Mouse (Mus musculus) brown adipose tissue, adult 24 weeks (tissue): ENCODE measurements around the gene Akt2. TPM values are rescaled to one million over a fixed set of nuclear protein-coding genes. Genes with fewer than 3 reads are reported as not detected.
"Not testable (repeated sequence)": the region's sequence is repeated elsewhere in the genome, so short reads cannot be mapped to it uniquely, and the experiment has no call there.

Experiments
- H3K27ac ChIP-seq: fragments of 200-500 bp; replicated peaks from 2 replicates; pipeline ENCODE4 v1.5.1; 2012; ENCODE audit warnings: low read depth, mild to moderate bottlenecking, low read length
- H3K4me1 ChIP-seq: fragments of 200-500 bp; 2 replicates; pipeline ENCODE4 v1.6.1; 2012; ENCODE audit warnings: low read length, mixed read lengths; ENCODE audit not compliant: control insufficient read depth, insufficient read depth, insufficient read length
- H3K4me3 ChIP-seq: fragments of 200-500 bp; 2 replicates; pipeline ENCODE4 v1.5.1; 2012; ENCODE audit warnings: low read depth, mild to moderate bottlenecking, low read length, moderate library complexity; ENCODE audit not compliant: insufficient read depth
- polyA plus RNA-seq: library from polyadenylated mRNA; stranded (reverse); fragments of >200 nt; gene quantifications from 2 replicates; pipeline ENCODE4 v1.2.4, GENCODE M21; 2012; ENCODE audit not compliant: missing spikeins, insufficient read depth, insufficient read length

Gene Akt2
- polyA plus RNA-seq, 1 experiment = 321 TPM

- H3K27ac ChIP-seq = peak overlapping the region; percentile 12; the same call in 1 of the 2 replicates
- H3K4me3 ChIP-seq = no peak overlapping the region
- H3K4me1 ChIP-seq = peaks cover 5% of the 10 kb centered on the region; the same call in 1 of the 2 replicates
These were observed 30.9 kb downstream of the Akt2 start for GRCm38 (mm10) chr7:27622234-27622633.

GRCm38 (mm10) chr7:27624967-27625366, 33.6 kb downstream of the Akt2 start:
- H3K4me1 ChIP-seq = peaks cover 10% of the 10 kb centered on the region; the same call in 1 of the 2 replicates
- H3K27ac ChIP-seq = peak overlapping the region; percentile 99

DNA sequence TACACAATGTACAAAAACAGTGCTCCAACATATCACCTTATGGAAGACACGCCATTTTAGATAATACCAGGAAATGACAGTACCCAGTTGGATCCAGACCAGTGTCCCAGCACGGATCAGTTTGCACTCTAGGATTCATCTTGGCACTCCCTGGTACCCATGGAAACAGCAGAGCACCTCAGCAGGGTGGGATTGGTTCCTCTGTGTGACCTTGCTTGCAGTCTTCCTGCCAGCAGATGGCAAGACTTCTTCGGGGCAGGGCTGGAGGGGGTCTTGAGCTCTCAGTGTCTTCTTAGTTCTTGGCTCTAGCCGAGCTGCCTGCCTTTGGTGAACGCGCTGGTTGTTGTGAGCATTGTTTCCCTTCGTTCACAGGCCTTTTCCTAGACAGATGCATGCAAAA, 36.4 kb downstream of the Akt2 start:
- H3K4me3 ChIP-seq = no peak overlapping the region
- H3K27ac ChIP-seq = peak overlapping the region; percentile 15
- H3K4me1 ChIP-seq = peaks cover 7% of the 10 kb centered on the region; the same call in 1 of the 2 replicates

More at GRCm38 (mm10) chr7:27624967-27625366, 33.6 kb downstream of the Akt2 start:
- no peak overlapping the region for H3K4me3 ChIP-seq

DNA sequence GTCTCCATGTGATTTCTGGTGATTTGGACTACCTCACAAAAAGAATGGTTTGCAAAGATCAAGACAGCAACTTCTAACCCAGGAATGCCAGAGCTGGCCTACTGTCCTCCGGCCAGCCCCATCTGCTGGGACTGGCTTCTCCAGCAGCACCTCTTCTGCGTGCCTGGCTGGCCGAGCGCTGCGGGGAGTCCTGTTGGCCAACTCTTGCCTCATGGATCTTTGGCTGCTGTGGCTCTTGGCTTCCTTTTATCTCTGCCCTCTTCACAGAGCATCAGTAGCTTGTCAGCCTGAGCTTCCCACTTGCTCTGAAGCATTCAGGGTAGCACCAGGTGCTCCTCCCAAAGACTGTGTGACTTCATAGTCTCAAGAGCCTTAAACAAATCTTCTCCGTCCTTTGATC, 36.8 kb downstream of the Akt2 start:
- Histone ChIP-seq H3K4me1 (peaks cover 7% of the 10 kb centered on the region; the same call in 1 of the 2 replicates), H3K4me3 (no peak overlapping the region), H3K27ac (peak overlapping the region; percentile 15)

DNA sequence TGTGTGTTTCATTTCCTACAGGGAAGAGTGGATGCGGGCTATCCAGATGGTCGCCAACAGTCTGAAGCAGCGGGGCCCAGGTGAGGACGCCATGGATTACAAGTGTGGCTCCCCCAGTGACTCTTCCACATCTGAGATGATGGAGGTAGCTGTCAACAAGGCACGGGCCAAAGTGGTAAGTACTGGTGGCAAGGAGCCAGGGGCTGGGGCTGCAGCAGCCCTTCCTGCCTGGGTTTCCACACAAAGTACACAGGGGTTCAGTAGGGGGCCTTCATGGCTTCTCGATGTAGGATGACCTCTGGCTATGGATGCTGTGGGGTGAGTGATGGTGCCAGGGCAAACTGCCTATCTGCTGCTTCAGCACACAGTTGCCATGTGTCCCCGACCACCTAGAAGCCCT, 37.5 kb downstream of the Akt2 start:
- not testable (repeated sequence) for H3K4me1 ChIP-seq, H3K4me3 ChIP-seq, H3K27ac ChIP-seq

GRCm38 (mm10) chr7:27631439-27631838, 40.1 kb downstream of the Akt2 start:
- Histone ChIP-seq H3K4me1 (peaks cover 5% of the 10 kb centered on the region; the same call in 1 of the 2 replicates), H3K27ac (no peak overlapping the region)

DNA sequence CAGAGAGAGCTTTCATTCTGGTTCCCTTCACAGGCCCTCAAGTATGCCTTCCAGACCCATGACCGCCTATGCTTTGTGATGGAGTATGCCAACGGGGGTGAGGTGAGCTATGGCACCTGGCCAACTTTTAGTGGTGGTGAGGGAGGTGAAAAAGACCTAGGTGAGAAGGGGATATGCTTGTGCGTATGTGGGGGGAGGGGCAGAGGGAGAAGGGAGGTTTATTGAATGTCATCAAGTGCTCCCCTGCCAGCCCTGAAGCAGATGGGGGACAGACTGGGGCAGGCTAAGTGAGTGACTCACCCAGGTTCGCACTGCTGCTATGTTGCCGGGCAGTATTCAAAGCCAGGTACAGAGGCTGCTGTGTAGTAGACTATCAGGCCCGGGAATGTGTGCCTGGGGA, 41.8 kb downstream of the Akt2 start:
- H3K4me1 ChIP-seq = no peaks in the 10 kb centered on the region
- no peak overlapping the region for H3K4me3 ChIP-seq
- H3K27ac ChIP-seq = no peak overlapping the region

More at GRCm38 (mm10) chr7:27631439-27631838, 40.1 kb downstream of the Akt2 start:
- H3K4me3 ChIP-seq = no peak overlapping the region

GRCm38 (mm10) chr7:27634691-27635090, 43.3 kb downstream of the Akt2 start:
- Histone ChIP-seq H3K4me3 (no peak overlapping the region), H3K4me1 (no peaks in the 10 kb centered on the region), H3K27ac (no peak overlapping the region)

DNA sequence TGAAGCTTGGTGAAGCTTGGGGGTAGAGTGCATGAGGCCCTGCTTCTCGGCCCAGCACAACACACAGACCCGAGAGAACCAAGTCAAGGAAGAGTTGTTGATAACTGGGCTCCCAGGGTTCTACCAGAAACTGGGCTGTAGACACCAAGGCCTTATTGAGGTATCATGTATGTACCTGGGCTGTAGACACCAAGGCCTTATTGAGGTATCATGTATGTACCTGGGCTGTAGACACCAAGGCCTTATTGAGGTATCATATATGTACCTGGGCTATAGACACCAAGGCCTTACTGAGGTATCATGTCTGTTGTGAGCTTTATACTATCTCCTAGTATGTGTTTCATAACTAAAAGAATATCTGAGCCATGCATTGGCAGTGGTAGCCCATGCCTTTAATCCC, 43.7 kb downstream of the Akt2 start:
- not testable (repeated sequence) for H3K27ac ChIP-seq, H3K4me1 ChIP-seq, H3K4me3 ChIP-seq

DNA sequence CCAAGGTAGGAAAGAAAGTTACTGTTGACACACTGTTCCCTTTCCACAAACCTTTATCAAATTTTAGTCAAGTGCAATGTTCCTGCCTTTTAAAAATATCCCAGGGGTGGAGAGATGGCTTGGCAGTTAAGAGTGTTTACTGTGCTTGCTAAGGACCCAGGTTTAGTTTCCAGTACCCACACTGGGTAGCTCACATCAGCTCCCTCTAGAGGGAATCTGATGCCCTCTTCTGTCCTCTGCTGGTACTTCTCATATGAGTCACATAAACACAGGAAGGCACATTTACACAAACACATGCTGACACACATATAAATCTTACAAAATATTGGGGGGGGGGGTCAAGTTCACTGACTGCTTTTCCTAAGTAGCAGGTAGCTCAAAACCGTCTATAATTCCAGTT, 53.1 kb downstream of the Akt2 start:
- no peak overlapping the region for H3K4me3 ChIP-seq
- H3K27ac ChIP-seq = no peak overlapping the region
- no peaks in the 10 kb centered on the region for H3K4me1 ChIP-seq

DNA sequence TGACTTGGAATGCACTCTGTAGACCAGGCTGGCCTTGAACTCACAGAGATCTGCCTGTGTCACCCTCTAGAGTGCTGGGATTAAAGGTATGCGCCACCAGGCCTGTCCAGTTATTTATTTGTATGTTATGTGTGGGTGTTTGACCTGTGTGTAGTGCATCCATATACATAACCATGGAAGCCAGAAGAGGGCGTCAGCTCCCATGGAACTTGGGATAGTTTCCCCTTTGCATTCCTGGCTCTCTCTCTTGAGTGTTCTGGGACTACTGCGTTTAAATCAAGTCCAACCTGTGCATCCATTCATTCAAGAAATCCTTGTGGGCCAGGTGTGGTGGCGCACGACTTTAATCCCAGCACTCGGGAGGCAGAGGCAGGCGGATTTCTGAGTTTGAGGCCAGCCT, 55.2 kb downstream of the Akt2 start:
- H3K4me1 ChIP-seq = no peaks in the 10 kb centered on the region
- H3K4me3 ChIP-seq = no peak overlapping the region
- H3K27ac ChIP-seq = no peak overlapping the region

DNA sequence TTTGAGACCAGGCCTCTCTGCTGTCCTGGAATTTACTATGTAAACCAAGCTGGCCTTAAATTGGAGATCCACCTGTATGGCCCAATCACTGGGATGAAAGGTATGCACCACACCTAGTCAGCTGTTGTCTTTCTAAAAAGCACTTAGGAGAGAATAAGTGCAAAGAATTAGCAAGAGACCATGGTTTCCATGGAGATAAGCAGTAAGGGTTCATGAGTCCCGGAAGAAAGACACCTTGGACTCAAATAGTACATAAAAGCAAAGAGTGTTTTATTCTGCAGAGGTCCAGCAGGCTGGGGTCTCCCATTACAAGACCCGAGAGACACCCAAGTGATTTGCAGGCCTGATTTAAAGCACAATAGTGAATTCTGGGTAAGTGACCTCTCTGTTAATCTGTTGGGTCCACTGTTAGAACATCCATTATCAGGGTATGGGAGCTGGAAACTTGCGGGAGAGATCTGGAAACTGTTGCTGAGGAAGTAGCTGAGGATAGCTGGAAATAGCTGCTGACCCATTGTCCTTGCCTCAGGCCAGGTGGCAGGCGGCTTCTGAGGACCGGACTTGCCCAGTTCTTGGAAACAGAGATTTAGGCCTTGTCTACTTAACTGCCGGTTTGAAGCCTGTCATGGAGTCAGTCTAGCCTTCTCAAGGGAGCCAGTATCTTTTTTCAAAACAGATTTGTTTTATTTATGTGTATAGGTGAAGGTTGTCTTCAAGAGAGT, 56.1 kb downstream of the Akt2 start:
- H3K27ac ChIP-seq = no peak overlapping the region
- H3K4me3 ChIP-seq = no peak overlapping the region
- H3K4me1 ChIP-seq = no peaks in the 10 kb centered on the region

GRCm38 (mm10) chr7:27649723-27650122, 58.4 kb downstream of the Akt2 start:
- Histone ChIP-seq H3K4me1 (no peaks in the 10 kb centered on the region), H3K4me3 (no peak overlapping the region), H3K27ac (no peak overlapping the region)

GRCm38 (mm10) chr7:27650949-27651348, 59.6 kb downstream of the Akt2 start:
- Histone ChIP-seq H3K4me3 (no peak overlapping the region), H3K27ac (no peak overlapping the region), H3K4me1 (no peaks in the 10 kb centered on the region)

DNA sequence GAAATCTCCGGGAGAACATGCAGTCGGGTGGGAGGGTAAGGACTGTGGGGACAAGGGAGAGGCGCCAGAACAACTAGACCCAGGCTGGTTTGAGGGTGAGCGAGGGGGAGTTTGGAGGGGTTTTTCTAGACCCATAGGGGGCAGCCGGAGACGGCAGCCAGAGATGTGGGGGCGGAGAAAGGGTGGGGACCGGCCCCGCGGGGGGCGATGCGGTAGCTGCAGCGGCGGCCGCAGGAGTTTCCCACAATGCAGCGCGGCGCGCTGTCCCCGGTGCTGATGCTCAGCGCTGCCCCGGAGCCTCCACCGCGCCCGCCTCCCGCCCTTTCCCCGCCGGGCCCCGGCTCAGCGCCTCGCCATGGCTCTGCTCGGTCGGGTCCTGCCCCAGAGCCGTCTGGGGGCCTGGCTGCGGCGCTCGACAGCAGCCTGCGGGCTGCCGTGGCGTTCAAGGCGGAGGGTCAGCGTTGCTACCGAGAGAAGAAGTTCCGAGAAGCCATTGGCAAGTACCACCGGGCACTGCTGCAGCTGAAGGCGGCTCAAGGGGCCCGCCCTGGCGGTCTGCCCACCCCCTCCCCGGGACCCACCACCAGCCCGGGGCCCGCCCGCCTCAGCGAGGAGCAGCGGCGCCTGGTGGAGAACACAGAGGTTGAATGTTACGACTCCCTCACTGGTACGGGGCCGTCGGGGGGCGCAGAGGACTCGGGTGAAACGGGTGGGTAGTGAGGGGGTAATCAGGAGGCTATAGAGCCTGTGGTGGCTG, 62.5 kb downstream of the Akt2 start, which contains the start of gene Ttc9b:
Gene Ttc9b, plus strand, starts transcription at position 235 of the 757 bp plus-strand sequence.
- Histone ChIP-seq H3K27ac (no peak within 1 kb of the TSS), H3K4me1 (no peaks in the 10 kb centered on the region), H3K4me3 (no peak within 1 kb of the TSS)
